Mouse (Mus musculus): ENCODE data around the gene Sh3pxd2a.

GRCm38 (mm10) chr19:47222841-47223557, 241.2 kb downstream of the Sh3pxd2a start:
- TF ChIP-seq CTCF (IDR thresholded peaks at IDR 0.05; ENCODE audit: low read depth) (no peak), EP300 (IDR thresholded peaks at IDR 0.05; ENCODE audit: low read depth) (no peak)

All from liver, postnatal 0 days (tissue).